Mouse (Mus musculus): ENCODE measurements around the gene Gper1. TPM values are rescaled to one million over a fixed set of nuclear protein-coding genes. Genes with fewer than 3 reads are reported as not detected.

Gene Gper1
- total and polyA plus RNA-seq, 2 experiments from 2014 or later = 6.8 to 9.1 TPM

- ATAC-seq = no peak
- 89% methylated on average over 4 of the region's 4 CpGs for WGBS
- Histone ChIP-seq H3K4me2 (ENCODE audit: low read depth) (no peak overlapping the region), H3K4me1 (ENCODE audit: insufficient read depth) (no peaks in the 10 kb centered on the region), H3K27me3 (ENCODE audit: insufficient read depth, low read length) (no peaks in the 10 kb centered on the region), H3K9ac (no peak overlapping the region), H3K4me3 (ENCODE audit: low read depth, low read length) (no peak overlapping the region), H3K27ac (ENCODE audit: low read depth, low read length) (no peak overlapping the region), H3K36me3 (ENCODE audit: insufficient read depth) (no peaks in the 10 kb centered on the region; the same call in 1 of the 2 replicates), H3K9me3 (ENCODE audit: low read length) (no peaks in the 10 kb centered on the region)
- TF ChIP-seq CTCF (IDR thresholded peaks at IDR 0.05; ENCODE audit: low read depth) = no peak
- DNase-seq = no peak
These were observed 9.4 kb upstream of the Gper1 start for GRCm38 (mm10) chr5:139413545-139413944.

- Histone ChIP-seq H3K9me3 (ENCODE audit: low read length) (no peaks in the 10 kb centered on the region), H3K4me1 (ENCODE audit: insufficient read depth) (no peaks in the 10 kb centered on the region), H3K4me3 (ENCODE audit: low read depth, low read length) (no peak overlapping the region), H3K36me3 (ENCODE audit: insufficient read depth) (no peaks in the 10 kb centered on the region), H3K4me2 (ENCODE audit: low read depth) (no peak overlapping the region), H3K27me3 (ENCODE audit: insufficient read depth, low read length) (no peaks in the 10 kb centered on the region), H3K9ac (no peak overlapping the region), H3K27ac (ENCODE audit: low read depth, low read length) (no peak overlapping the region)
- ATAC-seq (no peak), DNase-seq (no peak)
- WGBS = 94% methylated on average over 5 of the region's 5 CpGs
- TF ChIP-seq CTCF (IDR thresholded peaks at IDR 0.05; ENCODE audit: low read depth) = no peak
These were observed 8.0 kb upstream of the Gper1 start for GRCm38 (mm10) chr5:139415001-139415400.

GRCm38 (mm10) chr5:139416942-139417341 lies 6.0 kb upstream of the Gper1 start:
- 0 out of 2 replicates have a peak, but pooled peaks cover 5% of the 10 kb centered on the region for H3K4me1 ChIP-seq (ENCODE audit: insufficient read depth)
- DNase-seq (no peak), ATAC-seq (no peak)
- peak; percentile 53 for TF ChIP-seq CTCF (IDR thresholded peaks at IDR 0.05; ENCODE audit: low read depth)
- no peaks in the 10 kb centered on the region for H3K9me3 ChIP-seq (ENCODE audit: low read length)
- no peaks in the 10 kb centered on the region for H3K36me3 ChIP-seq (ENCODE audit: insufficient read depth)
- no peak overlapping the region for H3K4me2 ChIP-seq (ENCODE audit: low read depth)
- no peak overlapping the region for H3K4me3 ChIP-seq (ENCODE audit: low read depth, low read length)
- H3K27ac ChIP-seq (ENCODE audit: low read depth, low read length) = no peak overlapping the region
- H3K9ac ChIP-seq = no peak overlapping the region
- 96% methylated on average over 4 of the region's 4 CpGs for WGBS
- no peaks in the 10 kb centered on the region for H3K27me3 ChIP-seq (ENCODE audit: insufficient read depth, low read length)

- no peak overlapping the region for H3K4me3 ChIP-seq (ENCODE audit: low read depth, low read length)
- TF ChIP-seq CTCF (IDR thresholded peaks at IDR 0.05; ENCODE audit: low read depth) = peak; percentile 32; the same call in 1 of the 2 replicates
- H3K27ac ChIP-seq (ENCODE audit: low read depth, low read length) = no peak overlapping the region
- 0 out of 2 replicates have a peak, but pooled peaks cover 5% of the 10 kb centered on the region for H3K4me1 ChIP-seq (ENCODE audit: insufficient read depth)
- DNase-seq = no peak
- no peak overlapping the region for H3K4me2 ChIP-seq (ENCODE audit: low read depth)
- H3K9me3 ChIP-seq (ENCODE audit: low read length) = no peaks in the 10 kb centered on the region
- WGBS = 92% methylated on average over 3 of the region's 3 CpGs
- no peak overlapping the region for H3K9ac ChIP-seq
- ATAC-seq = no peak
- H3K36me3 ChIP-seq (ENCODE audit: insufficient read depth) = no peaks in the 10 kb centered on the region
- no peaks in the 10 kb centered on the region for H3K27me3 ChIP-seq (ENCODE audit: insufficient read depth, low read length)
These were observed 5.5 kb upstream of the Gper1 start for GRCm38 (mm10) chr5:139417480-139417879.

- no peak for TF ChIP-seq CTCF (IDR thresholded peaks at IDR 0.05; ENCODE audit: low read depth)
- no peak overlapping the region for H3K9ac ChIP-seq
- WGBS = 45% methylated on average over 2 of the region's 2 CpGs
- DNase-seq (no peak), ATAC-seq (no peak)
- H3K9me3 ChIP-seq (ENCODE audit: low read length) = no peaks in the 10 kb centered on the region
- H3K27me3 ChIP-seq (ENCODE audit: insufficient read depth, low read length) = no peaks in the 10 kb centered on the region
- no peak overlapping the region for H3K4me2 ChIP-seq (ENCODE audit: low read depth)
- H3K36me3 ChIP-seq (ENCODE audit: insufficient read depth) = no peaks in the 10 kb centered on the region
- H3K4me3 ChIP-seq (ENCODE audit: low read depth, low read length) = no peak overlapping the region
- peak overlapping the region; percentile 10; the same call in 1 of the 2 replicates for H3K27ac ChIP-seq (ENCODE audit: low read depth, low read length)
- H3K4me1 ChIP-seq (ENCODE audit: insufficient read depth) = 0 out of 2 replicates have a peak, but pooled peaks cover 5% of the 10 kb centered on the region
These were observed 4.8 kb upstream of the Gper1 start for GRCm38 (mm10) chr5:139418110-139418509.

GRCm38 (mm10) chr5:139418633-139419032 lies 4.3 kb upstream of the Gper1 start:
- H3K36me3 ChIP-seq (ENCODE audit: insufficient read depth) = no peaks in the 10 kb centered on the region
- no peaks in the 10 kb centered on the region for H3K9me3 ChIP-seq (ENCODE audit: low read length)
- no peak for DNase-seq
- 12% methylated on average over 3 of the region's 3 CpGs for WGBS
- ATAC-seq = peak; percentile 67
- no peak overlapping the region for H3K4me2 ChIP-seq (ENCODE audit: low read depth)
- H3K4me1 ChIP-seq (ENCODE audit: insufficient read depth) = 0 out of 2 replicates have a peak, but pooled peaks cover 5% of the 10 kb centered on the region
- H3K9ac ChIP-seq = no peak overlapping the region
- no peak overlapping the region for H3K4me3 ChIP-seq (ENCODE audit: low read depth, low read length)
- no peaks in the 10 kb centered on the region for H3K27me3 ChIP-seq (ENCODE audit: insufficient read depth, low read length)
- TF ChIP-seq CTCF (IDR thresholded peaks at IDR 0.05; ENCODE audit: low read depth) = no peak
- H3K27ac ChIP-seq (ENCODE audit: low read depth, low read length) = peak overlapping the region; percentile 22; the same call in 1 of the 2 replicates

- Histone ChIP-seq H3K27me3 (ENCODE audit: insufficient read depth, low read length) (no peaks in the 10 kb centered on the region), H3K4me2 (ENCODE audit: low read depth) (no peak overlapping the region), H3K9me3 (ENCODE audit: low read length) (no peaks in the 10 kb centered on the region), H3K4me1 (ENCODE audit: insufficient read depth) (peaks cover 16% of the 10 kb centered on the region), H3K27ac (ENCODE audit: low read depth, low read length) (no peak overlapping the region), H3K4me3 (ENCODE audit: low read depth, low read length) (no peak overlapping the region), H3K36me3 (ENCODE audit: insufficient read depth) (no peaks in the 10 kb centered on the region), H3K9ac (no peak overlapping the region)
- no peak for DNase-seq
- ATAC-seq = no peak
- no peak for TF ChIP-seq CTCF (IDR thresholded peaks at IDR 0.05; ENCODE audit: low read depth)
- 74% methylated on average over 9 of the region's 9 CpGs for WGBS
These were observed 2.2 kb downstream of the Gper1 start for GRCm38 (mm10) chr5:139425198-139425597.

Measured in forebrain, postnatal 0 days (tissue).